Mouse (Mus musculus): Measurements from ENCODE around the gene Tmem201. TPM values are rescaled to one million over a fixed set of nuclear protein-coding genes. Genes with fewer than 3 reads are reported as not detected.
"Not testable (repeated sequence)": the region's sequence is repeated elsewhere in the genome, so short reads cannot be mapped to it uniquely, and the experiment has no call there.

Gene Tmem201
- polyA plus RNA-seq, 1 experiment from 2014 or later: 19.3 TPM

GRCm38 (mm10) chr4:149775330-149775729 lies 37.5 kb upstream of the Tmem201 start:
- Histone ChIP-seq H3K9me3 (ENCODE audit: control insufficient read depth, low read length) (no peaks in the 10 kb centered on the region), H3K9ac (ENCODE audit: low read depth, low read length) (no peak overlapping the region), H3K27ac (ENCODE audit: low read depth, low read length) (no peak overlapping the region), H3K4me1 (replicated peaks; ENCODE audit: control insufficient read depth, insufficient read depth, low read length) (no peaks in the 10 kb centered on the region), H3K36me3 (ENCODE audit: control insufficient read depth, insufficient read depth, low read length) (no peaks in the 10 kb centered on the region), H3K4me2 (replicated peaks; ENCODE audit: low read depth, low read length) (no peak overlapping the region), H3K4me3 (ENCODE audit: low read depth, low read length) (no peak overlapping the region), H3K27me3 (ENCODE audit: control insufficient read depth, insufficient read depth, low read length) (no peaks in the 10 kb centered on the region)
- WGBS: 81% methylated on average over 7 of the region's 7 CpGs
- ATAC-seq (ENCODE audit: low FRiP score) (no peak), DNase-seq (ENCODE audit: low spot score) (no peak)

- Histone ChIP-seq H3K9ac (ENCODE audit: low read depth, low read length) (peak within 1 kb of the TSS; percentile 58), H3K4me2 (replicated peaks; ENCODE audit: low read depth, low read length) (peak within 1 kb of the TSS; percentile 61), H3K36me3 (ENCODE audit: control insufficient read depth, insufficient read depth, low read length) (no peaks in the 10 kb centered on the region), H3K4me3 (ENCODE audit: low read depth, low read length) (peak within 1 kb of the TSS; percentile 48), H3K27me3 (ENCODE audit: control insufficient read depth, insufficient read depth, low read length) (no peaks in the 10 kb centered on the region), H3K27ac (ENCODE audit: low read depth, low read length) (peak within 1 kb of the TSS; percentile 88), H3K4me1 (replicated peaks; ENCODE audit: control insufficient read depth, insufficient read depth, low read length) (no peaks in the 10 kb centered on the region), H3K9me3 (ENCODE audit: control insufficient read depth, low read length) (no peaks in the 10 kb centered on the region)
- 0% methylated on average over 51 of the region's 51 CpGs for WGBS
- peak; percentile 97 for DNase-seq (ENCODE audit: low spot score)
- ATAC-seq (ENCODE audit: low FRiP score): peak; percentile 99
Measured at GRCm38 (mm10) chr4:149774094-149774470, 36.2 kb upstream of the Tmem201 start, which contains the start of gene Slc25a33. Gene Slc25a33 (minus strand): TSS chr4:149774277.

- H3K4me3 ChIP-seq (ENCODE audit: low read depth, low read length): peak overlapping the region; percentile 48
- peak overlapping the region; percentile 58 for H3K9ac ChIP-seq (ENCODE audit: low read depth, low read length)
- no peaks in the 10 kb centered on the region for H3K36me3 ChIP-seq (ENCODE audit: control insufficient read depth, insufficient read depth, low read length)
- no peaks in the 10 kb centered on the region for H3K9me3 ChIP-seq (ENCODE audit: control insufficient read depth, low read length)
- no peaks in the 10 kb centered on the region for H3K4me1 ChIP-seq (replicated peaks; ENCODE audit: control insufficient read depth, insufficient read depth, low read length)
- DNase-seq (ENCODE audit: low spot score) (peak; percentile 70), ATAC-seq (ENCODE audit: low FRiP score) (peak; percentile 76)
- peak overlapping the region; percentile 88 for H3K27ac ChIP-seq (ENCODE audit: low read depth, low read length)
- peak overlapping the region; percentile 61 for H3K4me2 ChIP-seq (replicated peaks; ENCODE audit: low read depth, low read length)
- H3K27me3 ChIP-seq (ENCODE audit: control insufficient read depth, insufficient read depth, low read length): no peaks in the 10 kb centered on the region
- WGBS: under 1% methylated on average over 60 of the region's 65 CpGs
Measured at GRCm38 (mm10) chr4:149773408-149774093, 35.7 kb upstream of the Tmem201 start.

GRCm38 (mm10) chr4:149772394-149772793 lies 34.5 kb upstream of the Tmem201 start:
- Histone ChIP-seq H3K27me3 (ENCODE audit: control insufficient read depth, insufficient read depth, low read length) (no peaks in the 10 kb centered on the region), H3K4me2 (replicated peaks; ENCODE audit: low read depth, low read length) (no peak overlapping the region), H3K27ac (ENCODE audit: low read depth, low read length) (no peak overlapping the region), H3K4me1 (replicated peaks; ENCODE audit: control insufficient read depth, insufficient read depth, low read length) (no peaks in the 10 kb centered on the region), H3K9me3 (ENCODE audit: control insufficient read depth, low read length) (no peaks in the 10 kb centered on the region), H3K9ac (ENCODE audit: low read depth, low read length) (no peak overlapping the region), H3K36me3 (ENCODE audit: control insufficient read depth, insufficient read depth, low read length) (no peaks in the 10 kb centered on the region), H3K4me3 (ENCODE audit: low read depth, low read length) (no peak overlapping the region)
- ATAC-seq (ENCODE audit: low FRiP score): no peak
- no peak for DNase-seq (ENCODE audit: low spot score)
- 20% methylated on average over 2 of the region's 2 CpGs for WGBS

- Histone ChIP-seq H3K4me3 (ENCODE audit: low read depth, low read length) (no peak overlapping the region), H3K27me3 (ENCODE audit: control insufficient read depth, insufficient read depth, low read length) (no peaks in the 10 kb centered on the region), H3K9me3 (ENCODE audit: control insufficient read depth, low read length) (no peaks in the 10 kb centered on the region), H3K27ac (ENCODE audit: low read depth, low read length) (no peak overlapping the region), H3K9ac (ENCODE audit: low read depth, low read length) (no peak overlapping the region), H3K36me3 (ENCODE audit: control insufficient read depth, insufficient read depth, low read length) (no peaks in the 10 kb centered on the region), H3K4me2 (replicated peaks; ENCODE audit: low read depth, low read length) (no peak overlapping the region), H3K4me1 (replicated peaks; ENCODE audit: control insufficient read depth, insufficient read depth, low read length) (no peaks in the 10 kb centered on the region)
- WGBS: 94% methylated on average over 5 of the region's 5 CpGs
- ATAC-seq (ENCODE audit: low FRiP score) (no peak), DNase-seq (ENCODE audit: low spot score) (no peak)
Measured at GRCm38 (mm10) chr4:149765201-149765600, 27.4 kb upstream of the Tmem201 start.

- no peak for DNase-seq (ENCODE audit: low spot score)
- 90% methylated on average over 2 of the region's 2 CpGs for WGBS
- H3K36me3 ChIP-seq (ENCODE audit: control insufficient read depth, insufficient read depth, low read length): 0 out of 2 replicates have a peak, but pooled peaks cover 2% of the 10 kb centered on the region
- no peak overlapping the region for H3K4me3 ChIP-seq (ENCODE audit: low read depth, low read length)
- H3K9me3 ChIP-seq (ENCODE audit: control insufficient read depth, low read length): no peaks in the 10 kb centered on the region
- no peak for ATAC-seq (ENCODE audit: low FRiP score)
- H3K9ac ChIP-seq (ENCODE audit: low read depth, low read length): no peak overlapping the region
- no peaks in the 10 kb centered on the region for H3K27me3 ChIP-seq (ENCODE audit: control insufficient read depth, insufficient read depth, low read length)
- H3K27ac ChIP-seq (ENCODE audit: low read depth, low read length): no peak overlapping the region
- no peaks in the 10 kb centered on the region for H3K4me1 ChIP-seq (replicated peaks; ENCODE audit: control insufficient read depth, insufficient read depth, low read length)
- no peak overlapping the region for H3K4me2 ChIP-seq (replicated peaks; ENCODE audit: low read depth, low read length)
Measured at GRCm38 (mm10) chr4:149763335-149763734, 25.5 kb upstream of the Tmem201 start.

GRCm38 (mm10) chr4:149759517-149759916 lies 21.7 kb upstream of the Tmem201 start:
- no peak overlapping the region for H3K9ac ChIP-seq (ENCODE audit: low read depth, low read length)
- no peak overlapping the region for H3K27ac ChIP-seq (ENCODE audit: low read depth, low read length)
- H3K4me2 ChIP-seq (replicated peaks; ENCODE audit: low read depth, low read length): no peak overlapping the region
- H3K4me3 ChIP-seq (ENCODE audit: low read depth, low read length): no peak overlapping the region
- no peaks in the 10 kb centered on the region for H3K9me3 ChIP-seq (ENCODE audit: control insufficient read depth, low read length)
- H3K4me1 ChIP-seq (replicated peaks; ENCODE audit: control insufficient read depth, insufficient read depth, low read length): no peaks in the 10 kb centered on the region
- no peaks in the 10 kb centered on the region for H3K27me3 ChIP-seq (ENCODE audit: control insufficient read depth, insufficient read depth, low read length)
- no peak for ATAC-seq (ENCODE audit: low FRiP score)
- no peak for DNase-seq (ENCODE audit: low spot score)
- 0 out of 2 replicates have a peak, but pooled peaks cover 2% of the 10 kb centered on the region for H3K36me3 ChIP-seq (ENCODE audit: control insufficient read depth, insufficient read depth, low read length)
- WGBS: 59% methylated on average over 5 of the region's 5 CpGs

GRCm38 (mm10) chr4:149758423-149758822 lies 20.6 kb upstream of the Tmem201 start:
- Histone ChIP-seq H3K4me3 (ENCODE audit: low read depth, low read length) (no peak overlapping the region), H3K27me3 (ENCODE audit: control insufficient read depth, insufficient read depth, low read length) (no peaks in the 10 kb centered on the region), H3K9me3 (ENCODE audit: control insufficient read depth, low read length) (no peaks in the 10 kb centered on the region), H3K36me3 (ENCODE audit: control insufficient read depth, insufficient read depth, low read length) (0 out of 2 replicates have a peak, but pooled peaks cover 2% of the 10 kb centered on the region), H3K4me1 (replicated peaks; ENCODE audit: control insufficient read depth, insufficient read depth, low read length) (no peaks in the 10 kb centered on the region), H3K4me2 (replicated peaks; ENCODE audit: low read depth, low read length) (no peak overlapping the region), H3K27ac (ENCODE audit: low read depth, low read length) (no peak overlapping the region), H3K9ac (ENCODE audit: low read depth, low read length) (no peak overlapping the region)
- DNase-seq (ENCODE audit: low spot score): no peak
- no peak for ATAC-seq (ENCODE audit: low FRiP score)
- 84% methylated on average over 6 of the region's 6 CpGs for WGBS

- not testable (repeated sequence) for DNase-seq (ENCODE audit: low spot score); H3K9ac ChIP-seq (ENCODE audit: low read depth, low read length); H3K4me2 ChIP-seq (replicated peaks; ENCODE audit: low read depth, low read length); H3K27ac ChIP-seq (ENCODE audit: low read depth, low read length); ATAC-seq (ENCODE audit: low FRiP score); H3K4me1 ChIP-seq (replicated peaks; ENCODE audit: control insufficient read depth, insufficient read depth, low read length); H3K4me3 ChIP-seq (ENCODE audit: low read depth, low read length); H3K36me3 ChIP-seq (ENCODE audit: control insufficient read depth, insufficient read depth, low read length); H3K9me3 ChIP-seq (ENCODE audit: control insufficient read depth, low read length); H3K27me3 ChIP-seq (ENCODE audit: control insufficient read depth, insufficient read depth, low read length)
- WGBS: 89% methylated on average over 7 of the region's 7 CpGs
Measured at GRCm38 (mm10) chr4:149756546-149756945, 18.7 kb upstream of the Tmem201 start.

Measured in hindbrain, embryonic 11.5 days (tissue).